ENCODE assay signal across 9 mouse cellular contexts in genomic region chr7:25704716-25705364, GRCm38 (mm10). TPM values are rescaled to one million over a fixed set of nuclear protein-coding genes. Genes with fewer than 3 reads are reported as not detected.
DNase-seq lines count a peak whose midpoint lies in the region; ATAC-seq lines count a peak whose summit lies in the region.
"Had no signal": no experiment of that assay in that cellular context is flagged by ENCODE, and none has a peak within 500 bp of the region (broad histone marks: within the 10 kb centered on the region; RNA-seq: fewer than 3 reads in every experiment).

No protein-coding gene starts in this region.

- H3K27ac ChIP-seq in kidney, embryonic 16.5 days (ENCODE audit: low read length) = no peak overlapping the region
- H3K27ac ChIP-seq in embryonic facial prominence, embryonic 13.5 days = no peak overlapping the region
- no peak overlapping the region for H3K27ac ChIP-seq in hindbrain, embryonic 16.5 days (ENCODE audit: low read depth, low read length)
- H3K27ac ChIP-seq in midbrain, embryonic 14.5 days (replicated peaks; ENCODE audit: low read depth, low read length) = no peak overlapping the region

- H3K9ac ChIP-seq in kidney, embryonic 16.5 days (replicated peaks; ENCODE audit: low read length) = no peak overlapping the region
- peak overlapping the region; percentile 21; the same call in 1 of the 2 replicates for H3K9ac ChIP-seq in embryonic facial prominence, embryonic 13.5 days
- H3K9ac ChIP-seq in hindbrain, embryonic 16.5 days (ENCODE audit: low read depth, low read length) = peak overlapping the region; percentile 60
- H3K9ac ChIP-seq in midbrain, embryonic 14.5 days (replicated peaks; ENCODE audit: low read length) = peak overlapping the region; percentile 45; the same call in 1 of the 2 replicates

- H3K27me3 ChIP-seq in kidney, embryonic 16.5 days (ENCODE audit: insufficient read depth, low read length) = peaks cover 9% of the 10 kb centered on the region
- H3K27me3 ChIP-seq in embryonic facial prominence, embryonic 13.5 days = peaks cover 11% of the 10 kb centered on the region
- H3K27me3 ChIP-seq in hindbrain, embryonic 16.5 days (replicated peaks; ENCODE audit: control insufficient read depth, insufficient read depth, low read length) = no peaks in the 10 kb centered on the region
- no peaks in the 10 kb centered on the region for H3K27me3 ChIP-seq in midbrain, embryonic 14.5 days (ENCODE audit: control insufficient read depth, insufficient read depth, low read length)

- H3K9me3 ChIP-seq in kidney, embryonic 16.5 days (ENCODE audit: low read length) = peaks cover 5% of the 10 kb centered on the region; the same call in 1 of the 2 replicates
- H3K9me3 ChIP-seq in embryonic facial prominence, embryonic 13.5 days = peaks cover 5% of the 10 kb centered on the region; the same call in 1 of the 2 replicates
- H3K9me3 ChIP-seq in hindbrain, embryonic 16.5 days (ENCODE audit: control insufficient read depth, low read length) = no peaks in the 10 kb centered on the region
- H3K9me3 ChIP-seq in midbrain, embryonic 14.5 days (ENCODE audit: control insufficient read depth, low read length) = 0 out of 2 replicates have a peak, but pooled peaks cover 2% of the 10 kb centered on the region

- peak overlapping the region; percentile 56 for H3K4me2 ChIP-seq in kidney, embryonic 16.5 days (replicated peaks; ENCODE audit: low read depth, low read length)
- H3K4me2 ChIP-seq in embryonic facial prominence, embryonic 13.5 days = peak overlapping the region; percentile 50
- peak overlapping the region; percentile 67 for H3K4me2 ChIP-seq in hindbrain, embryonic 16.5 days (ENCODE audit: low read length)
- H3K4me2 ChIP-seq in midbrain, embryonic 14.5 days (ENCODE audit: low read length) = peak overlapping the region; percentile 59

- intact Hi-C loops in left cerebral cortex, postnatal 25 days (cut with DNase I) = no loop called here

- no peak for ATAC-seq in kidney, embryonic 16.5 days (ENCODE audit: low FRiP score, low TSS enrichment)
- no peak for ATAC-seq in embryonic facial prominence, embryonic 13.5 days (ENCODE audit: insufficient number of reproducible peaks, insufficient read depth, low FRiP score, low TSS enrichment, low read depth)
- ATAC-seq in hindbrain, embryonic 16.5 days = peak; percentile 58
- ATAC-seq in midbrain, embryonic 14.5 days (ENCODE audit: low FRiP score, low TSS enrichment) = peak; percentile 49; the same call in 1 of the 2 replicates

- 9% methylated on average over 26 of the region's 37 CpGs for WGBS in kidney, embryonic 16.5 days
- 5% methylated on average over 32 of the region's 37 CpGs for WGBS in embryonic facial prominence, embryonic 13.5 days
- WGBS in hindbrain, embryonic 16.5 days = 7% methylated on average over 21 of the region's 37 CpGs
- WGBS in midbrain, embryonic 14.5 days = 4% methylated on average over 37 of the region's 37 CpGs

- peaks cover 16% of the 10 kb centered on the region; the same call in 1 of the 2 replicates for H3K36me3 ChIP-seq in kidney, embryonic 16.5 days (ENCODE audit: insufficient read depth, low read length)
- H3K36me3 ChIP-seq in embryonic facial prominence, embryonic 13.5 days = peaks cover 7% of the 10 kb centered on the region
- H3K36me3 ChIP-seq in hindbrain, embryonic 16.5 days (ENCODE audit: control insufficient read depth, insufficient read depth, low read length) = no peaks in the 10 kb centered on the region
- no peaks in the 10 kb centered on the region for H3K36me3 ChIP-seq in midbrain, embryonic 14.5 days (ENCODE audit: control insufficient read depth, insufficient read depth, low read length)

- peak overlapping the region; percentile 30 for H3K4me3 ChIP-seq in kidney, embryonic 16.5 days (ENCODE audit: low read length)
- H3K4me3 ChIP-seq in embryonic facial prominence, embryonic 13.5 days = peak overlapping the region; percentile 7
- H3K4me3 ChIP-seq in hindbrain, embryonic 16.5 days (ENCODE audit: low read length) = peak overlapping the region; percentile 41
- H3K4me3 ChIP-seq in midbrain, embryonic 14.5 days (replicated peaks; ENCODE audit: low read depth, low read length) = peak overlapping the region; percentile 28

- peaks cover 31% of the 10 kb centered on the region for H3K4me1 ChIP-seq in kidney, embryonic 16.5 days (ENCODE audit: insufficient read depth, low read length)
- peaks cover 26% of the 10 kb centered on the region for H3K4me1 ChIP-seq in embryonic facial prominence, embryonic 13.5 days
- H3K4me1 ChIP-seq in hindbrain, embryonic 16.5 days (ENCODE audit: control insufficient read depth, insufficient read depth, low read depth, low read length) = peaks cover 3% of the 10 kb centered on the region; the same call in 1 of the 2 replicates
- peaks cover 4% of the 10 kb centered on the region; the same call in 1 of the 2 replicates for H3K4me1 ChIP-seq in midbrain, embryonic 14.5 days (ENCODE audit: control insufficient read depth, insufficient read depth, low read length)

- no peak for DNase-seq in kidney, adult 11 months
- peak; percentile 55 for DNase-seq in midbrain, embryonic 14.5 days
- DNase-seq in left cerebral cortex, postnatal 25 days (ENCODE audit: low spot score in 2 of 2) = no peak
- no peak for DNase-seq in frontal cortex, postnatal 25 days (ENCODE audit: low spot score in 2 of 2)
- DNase-seq in lung, postnatal 10 days = no peak

RNA-seq across cellular contexts. Expression of gene Ccdc97, which starts 14.0 kb away (rescaled TPM):
- polyA plus RNA-seq in kidney, embryonic 16.5 days (2015; fragmentation: Nextera tagmentation; extraction: Ambion mirVana) = 25.6 and 32.8 TPM in 2 replicates
- polyA plus RNA-seq in embryonic facial prominence, embryonic 13.5 days (2015; fragmentation: Nextera tagmentation; extraction: Ambion mirVana) = 24.1 and 26.3 TPM in 2 replicates
- polyA plus RNA-seq in hindbrain, embryonic 16.5 days (2015; fragmentation: Nextera tagmentation; extraction: Ambion mirVana) = 29.3 and 40.1 TPM in 2 replicates
- polyA plus RNA-seq in midbrain, embryonic 14.5 days (2014; fragmentation: Nextera tagmentation; extraction: Ambion mirVana) = 38.3 and 47.7 TPM in 2 replicates
- total RNA-seq in left cerebral cortex, postnatal 25 days (2021) = 10 to 100 TPM; 61.8 to 70.1 TPM

RNA-seq across cellular contexts. Expression of gene Tgfb1, which starts 18.0 kb away (rescaled TPM):
- polyA plus RNA-seq in kidney, embryonic 16.5 days (2015; fragmentation: Nextera tagmentation; extraction: Ambion mirVana) = 2.9 and 3.7 TPM in 2 replicates
- polyA plus RNA-seq in embryonic facial prominence, embryonic 13.5 days (2015; fragmentation: Nextera tagmentation; extraction: Ambion mirVana) = 3.2 and 3.4 TPM in 2 replicates
- 0.63 and 1.2 TPM in 2 replicates for polyA plus RNA-seq in hindbrain, embryonic 16.5 days (2015; fragmentation: Nextera tagmentation; extraction: Ambion mirVana)
- polyA plus RNA-seq in midbrain, embryonic 14.5 days (2014; fragmentation: Nextera tagmentation; extraction: Ambion mirVana) = 0.67 and 1.1 TPM in 2 replicates
- 1 to 10 TPM; 9.3 to 9.4 TPM for total RNA-seq in left cerebral cortex, postnatal 25 days (2021)

RNA-seq across cellular contexts. Expression of gene B9d2, which starts 24.3 kb away (rescaled TPM):
- polyA plus RNA-seq in kidney, embryonic 16.5 days (2015; fragmentation: Nextera tagmentation; extraction: Ambion mirVana) = 35.0 and 35.8 TPM in 2 replicates
- 25.9 and 26.4 TPM in 2 replicates for polyA plus RNA-seq in embryonic facial prominence, embryonic 13.5 days (2015; fragmentation: Nextera tagmentation; extraction: Ambion mirVana)
- polyA plus RNA-seq in hindbrain, embryonic 16.5 days (2015; fragmentation: Nextera tagmentation; extraction: Ambion mirVana) = 48.4 and 49.8 TPM in 2 replicates
- 44.3 and 47.9 TPM in 2 replicates for polyA plus RNA-seq in midbrain, embryonic 14.5 days (2014; fragmentation: Nextera tagmentation; extraction: Ambion mirVana)
- total RNA-seq in left cerebral cortex, postnatal 25 days (2021) = 10 to 100 TPM; 23.5 to 24.9 TPM

RNA-seq across cellular contexts. Expression of gene Tmem91, which starts 29.9 kb away (rescaled TPM):
- polyA plus RNA-seq in kidney, embryonic 16.5 days (2015; fragmentation: Nextera tagmentation; extraction: Ambion mirVana) = 2.3 and 3.7 TPM in 2 replicates
- 3.4 and 3.8 TPM in 2 replicates for polyA plus RNA-seq in embryonic facial prominence, embryonic 13.5 days (2015; fragmentation: Nextera tagmentation; extraction: Ambion mirVana)
- polyA plus RNA-seq in hindbrain, embryonic 16.5 days (2015; fragmentation: Nextera tagmentation; extraction: Ambion mirVana) = 101 and 129 TPM in 2 replicates
- 32.8 and 46.5 TPM in 2 replicates for polyA plus RNA-seq in midbrain, embryonic 14.5 days (2014; fragmentation: Nextera tagmentation; extraction: Ambion mirVana)
- 10 to 100 TPM; 33.1 to 36.3 TPM for total RNA-seq in left cerebral cortex, postnatal 25 days (2021)
- total RNA-seq: gastrocnemius, postnatal 36 days had no signal

RNA-seq across cellular contexts. Expression of gene Exosc5, which starts 45.9 kb away (rescaled TPM):
- 90.0 and 92.6 TPM in 2 replicates for polyA plus RNA-seq in kidney, embryonic 16.5 days (2015; fragmentation: Nextera tagmentation; extraction: Ambion mirVana)
- 72.6 and 86.4 TPM in 2 replicates for polyA plus RNA-seq in embryonic facial prominence, embryonic 13.5 days (2015; fragmentation: Nextera tagmentation; extraction: Ambion mirVana)
- polyA plus RNA-seq in hindbrain, embryonic 16.5 days (2015; fragmentation: Nextera tagmentation; extraction: Ambion mirVana) = 39.5 and 42.9 TPM in 2 replicates
- 38.3 and 41.3 TPM in 2 replicates for polyA plus RNA-seq in midbrain, embryonic 14.5 days (2014; fragmentation: Nextera tagmentation; extraction: Ambion mirVana)
- 10 to 100 TPM; 24.0 to 24.4 TPM for total RNA-seq in left cerebral cortex, postnatal 25 days (2021)

Comparison
In these comparisons a context has a peak if more than half of its experiments do, and no peak if none do; other contexts are left out.
1. ATAC-seq: peak in hindbrain, embryonic 16.5 days (single experiment) and midbrain, embryonic 14.5 days (single experiment); none in kidney, embryonic 16.5 days (single experiment) and embryonic facial prominence, embryonic 13.5 days (single experiment).
2. Peak in every context shown above with its lines, with median percentiles within 50 percentile points of each other: H3K4me2 ChIP-seq and H3K4me3 ChIP-seq.